Mouse (Mus musculus) CH12.LX (cell line): ENCODE data around the gene Gm32742. TPM values are rescaled to one million over a fixed set of nuclear protein-coding genes. Genes with fewer than 3 reads are reported as not detected.

Experiments used
- DNase-seq: peaks from one replicate; pipeline ENCODE4 v3.0.0-alpha.2; 2013; ENCODE audit errors: extremely low read depth
- H3K27ac ChIP-seq: 2 replicates; pipeline ENCODE4 v1.5.1; 2012; ENCODE audit warnings: low read depth, mild to moderate bottlenecking, control low read depth, moderate library complexity; ENCODE audit not compliant: insufficient read depth
- H3K27me3 ChIP-seq: replicated peaks from 2 replicates; pipeline ENCODE3; 2012; ENCODE audit warnings: inconsistent platforms
- H3K36me3 ChIP-seq, 2 experiments: replicated peaks in 1 of 2; 2 replicates each; pipeline versions ENCODE3 to v1.6.1; 2012; ENCODE audit warnings: inconsistent platforms in 1 of 2, low read length in 1 of 2, mild to moderate bottlenecking in 1 of 2, mixed read lengths in 1 of 2, moderate library complexity in 1 of 2; ENCODE audit not compliant: control insufficient read depth in 1 of 2, insufficient read depth in 1 of 2
- H3K4me1 ChIP-seq, 2 experiments: 2 replicates each; pipeline ENCODE4 v1.6.1; 2012; ENCODE audit warnings: inconsistent platforms in 1 of 2, moderate library complexity in 1 of 2; ENCODE audit not compliant: insufficient read depth in 2 of 2, control insufficient read depth in 1 of 2
- H3K4me2 ChIP-seq: 2 replicates; pipeline ENCODE4 v1.6.1; 2012; ENCODE audit warnings: low read depth, mild to moderate bottlenecking, control low read depth; ENCODE audit not compliant: poor library complexity, insufficient read depth, severe bottlenecking
- H3K4me3 ChIP-seq, 3 experiments: fragments of 150-350 bp in 1 of 3; sonication (generic) in 1 of 3; replicated peaks in 1 of 3; 2 replicates each; pipeline versions ENCODE3 to v1.5.1; 2011 to 2012; ENCODE audit warnings: low read depth in 2 of 3, low read length in 2 of 3, mild to moderate bottlenecking in 2 of 3, moderate library complexity in 2 of 3, control low read depth in 1 of 3, improper control_type of control experiment in 1 of 3, inconsistent platforms in 1 of 3, mixed read lengths in 1 of 3; ENCODE audit not compliant: poor library complexity in 1 of 3
- H3K79me2 ChIP-seq: replicated peaks from 2 replicates; pipeline ENCODE4 v1.6.1; 2012; ENCODE audit warnings: mild to moderate bottlenecking, moderate library complexity; ENCODE audit not compliant: control insufficient read depth, poor library complexity, insufficient read depth, severe bottlenecking; ENCODE audit errors: extremely low read depth
- H3K9ac ChIP-seq: 2 replicates; pipeline ENCODE4 v1.6.1; 2012; ENCODE audit warnings: low read depth, mild to moderate bottlenecking, control low read depth, moderate library complexity; ENCODE audit not compliant: insufficient read depth
- H3K9me3 ChIP-seq: replicated peaks from 2 replicates; pipeline ENCODE3; 2012; ENCODE audit warnings: low read length, inconsistent platforms, mixed read lengths
- CHD2 ChIP-seq: IDR thresholded peaks from 2 replicates; pipeline ENCODE4 v1.6.1; 2011; ENCODE audit warnings: low read length, improper control_type of control experiment
- CTCF ChIP-seq, 2 experiments: IDR thresholded peaks in 1 of 2; conservative IDR thresholded peaks in 1 of 2; 2 replicates each; pipeline ENCODE4 v1.5.1; 2011 to 2012; ENCODE audit warnings: low read depth in 2 of 2, low read length in 2 of 2, improper control_type of control experiment in 1 of 2, inconsistent platforms in 1 of 2, mild to moderate bottlenecking in 1 of 2, moderate library complexity in 1 of 2
- E2F4 ChIP-seq: IDR thresholded peaks from 2 replicates; pipeline ENCODE4 v1.6.1; 2011; ENCODE audit warnings: low read depth, low read length, improper control_type of control experiment; ENCODE audit not compliant: insufficient replicate concordance
- ELF1 ChIP-seq: IDR thresholded peaks from 2 replicates; pipeline ENCODE4 v1.6.1; 2014; ENCODE audit warnings: low read depth, mild to moderate bottlenecking, inconsistent platforms, low read length, improper control_type of control experiment
- EP300 ChIP-seq: IDR thresholded peaks from 2 replicates; pipeline ENCODE4 v1.6.1; 2011; ENCODE audit warnings: low read length, improper control_type of control experiment
- ETS1 ChIP-seq: conservative IDR thresholded peaks from 2 replicates; pipeline ENCODE4 v1.6.1; 2012; ENCODE audit warnings: low read depth, mild to moderate bottlenecking, inconsistent platforms, low read length, improper control_type of control experiment, moderate library complexity
- GABPA ChIP-seq: IDR thresholded peaks from 2 replicates; pipeline ENCODE4 v1.6.1; 2012; ENCODE audit warnings: low read depth, low read length, improper control_type of control experiment, inconsistent platforms; ENCODE audit not compliant: insufficient replicate concordance
- HCFC1 ChIP-seq: IDR thresholded peaks from 2 replicates; pipeline ENCODE4 v1.6.1; 2012; ENCODE audit warnings: low read depth, mild to moderate bottlenecking, inconsistent platforms, low read length, improper control_type of control experiment
- IRF4 ChIP-seq: IDR thresholded peaks from 2 replicates; pipeline ENCODE4 v1.6.1; 2014; ENCODE audit warnings: low read depth, mild to moderate bottlenecking, inconsistent platforms, low read length, improper control_type of control experiment
- JUND ChIP-seq: conservative IDR thresholded peaks from 2 replicates; pipeline ENCODE4 v1.6.1; 2011; ENCODE audit warnings: low read depth, low read length, improper control_type of control experiment
- KAT2A ChIP-seq: IDR thresholded peaks from 2 replicates; pipeline ENCODE4 v1.6.1; 2012; ENCODE audit warnings: low read length, improper control_type of control experiment, inconsistent platforms; ENCODE audit not compliant: insufficient replicate concordance
- MAFK ChIP-seq: IDR thresholded peaks from 2 replicates; pipeline ENCODE4 v1.6.1; 2011; ENCODE audit warnings: low read length, improper control_type of control experiment; ENCODE audit not compliant: insufficient replicate concordance
- MAX ChIP-seq: IDR thresholded peaks from 2 replicates; pipeline ENCODE4 v1.6.1; 2011; ENCODE audit warnings: low read length, improper control_type of control experiment
- MEF2A ChIP-seq: IDR thresholded peaks from 2 replicates; pipeline ENCODE4 v1.6.1; 2014; ENCODE audit warnings: low read depth, mild to moderate bottlenecking, inconsistent platforms, low read length, improper control_type of control experiment, borderline replicate concordance
- MXI1 ChIP-seq: IDR thresholded peaks from 2 replicates; pipeline ENCODE4 v1.6.1; 2011; ENCODE audit warnings: mild to moderate bottlenecking, low read depth, low read length, improper control_type of control experiment
- MYC ChIP-seq: IDR thresholded peaks from 2 replicates; pipeline ENCODE4 v1.6.1; 2011; ENCODE audit warnings: low read depth, mild to moderate bottlenecking, improper control_type of control experiment, low read length
- NELFE ChIP-seq: IDR thresholded peaks from 2 replicates; pipeline ENCODE4 v1.6.1; 2011; ENCODE audit warnings: low read depth, low read length, improper control_type of control experiment
- POLR2A ChIP-seq: IDR thresholded peaks from 2 replicates; pipeline ENCODE4 v1.6.1; 2011; ENCODE audit warnings: low read depth, mild to moderate bottlenecking, improper control_type of control experiment, low read length
- POLR2AphosphoS2 ChIP-seq: IDR thresholded peaks from 2 replicates; pipeline ENCODE4 v1.6.1; 2011; ENCODE audit warnings: low read depth, low read length, improper control_type of control experiment
- RAD21 ChIP-seq: IDR thresholded peaks from 2 replicates; pipeline ENCODE4 v1.6.1; 2011; ENCODE audit warnings: low read depth, mild to moderate bottlenecking, low read length, improper control_type of control experiment, moderate library complexity
- SIN3A ChIP-seq: IDR thresholded peaks from 2 replicates; pipeline ENCODE4 v1.6.1; 2012; ENCODE audit warnings: low read length, improper control_type of control experiment, inconsistent platforms
- SMC3 ChIP-seq: IDR thresholded peaks from 2 replicates; pipeline ENCODE4 v1.6.1; 2011; ENCODE audit warnings: low read depth, low read length, improper control_type of control experiment
- TBP ChIP-seq: conservative IDR thresholded peaks from 2 replicates; pipeline ENCODE4 v1.6.1; 2011; ENCODE audit warnings: low read depth, low read length, improper control_type of control experiment
- TCF12 ChIP-seq: IDR thresholded peaks from 2 replicates; pipeline ENCODE4 v1.6.1; 2014; ENCODE audit warnings: low read depth, mild to moderate bottlenecking, inconsistent platforms, low read length, improper control_type of control experiment
- ZC3H11A ChIP-seq: IDR thresholded peaks from 2 replicates; pipeline ENCODE4 v1.6.1; 2012; ENCODE audit warnings: low read depth, mild to moderate bottlenecking, inconsistent platforms, low read length, improper control_type of control experiment
- ZKSCAN1 ChIP-seq: IDR thresholded peaks from 2 replicates; pipeline ENCODE4 v1.6.1; 2012; ENCODE audit warnings: low read depth, inconsistent platforms, low read length, improper control_type of control experiment, borderline replicate concordance
- dilution Hi-C: fragments of 300-500 bp; cut with MboI; formaldehyde crosslinking; loops from 2 replicates; pipeline ENCODE4 v1.14.3; 2020; ENCODE audit warnings: low sequenced_read_pairs; ENCODE audit not compliant: extremely low pct_unique_long_range_greater_than_20kb, extremely low pct_ligation_motif_present
- in situ Hi-C: fragments of 300-500 bp; cut with MboI; formaldehyde crosslinking; loops from 3 replicates; pipeline ENCODE4 v1.14.3; 2019; ENCODE audit warnings: low sequenced_read_pairs, low pct_ligation_motif_present, low pct_unique_long_range_greater_than_20kb, mixed read lengths
- polyA plus RNA-seq: library from polyadenylated mRNA; unstranded; fragments of >175 nt; gene quantifications from 2 replicates; pipeline ENCODE4 v1.2.1, GENCODE M21; 2012; ENCODE audit warnings: low read depth; ENCODE audit not compliant: insufficient read length
- total RNA-seq, 2 experiments: library from RNA; depleted of rRNA; stranded (reverse); fragments of 300-350 nt in 1 of 2; fragments of >200 nt in 1 of 2; gene quantifications; 2 replicates each; pipeline ENCODE4 v1.2.3; 2012 to 2014

Gm32742 gene
- total and polyA plus RNA-seq, 3 experiments = 0.23 to 0.77 (median 0.42) TPM

DNA sequence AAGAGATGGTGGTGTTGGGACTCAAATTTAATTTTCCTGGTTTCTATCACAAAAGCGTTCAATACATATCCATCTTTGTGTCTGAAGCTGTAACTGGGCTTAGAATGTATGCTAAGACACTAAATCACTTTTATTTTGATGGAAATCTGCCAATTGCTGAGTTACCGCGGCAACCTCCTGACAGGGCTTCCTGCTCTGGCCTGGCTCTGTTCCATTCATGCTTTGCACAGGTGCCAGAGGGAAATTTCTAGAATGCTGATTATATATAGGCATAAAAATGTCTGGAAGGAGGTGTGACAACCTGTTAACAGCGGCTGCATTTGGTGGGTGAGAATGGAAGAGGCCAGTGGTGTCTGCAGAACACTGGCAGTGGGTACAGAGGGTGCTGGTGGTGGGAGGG, 18.8 kb downstream of the Gm32742 start:
- no peak overlapping the region for H3K4me3 ChIP-seq
- H3K9me3 ChIP-seq = peaks cover 6% of the 10 kb centered on the region
- H3K27me3 ChIP-seq = no peaks in the 10 kb centered on the region
- H3K27ac ChIP-seq = no peak overlapping the region
- no peak for DNase-seq
- no peaks in the 10 kb centered on the region for H3K4me1 ChIP-seq
- no peak overlapping the region for H3K4me2 ChIP-seq
- H3K79me2 ChIP-seq = no peaks in the 10 kb centered on the region
- TF ChIP-seq MYC (no peak), CHD2 (no peak), ELF1 (no peak), E2F4 (no peak), POLR2A (no peak), JUND (no peak), HCFC1 (no peak), SIN3A (no peak), TBP (no peak), TCF12 (no peak), GABPA (no peak), MXI1 (no peak), ETS1 (no peak), CTCF (conservative IDR thresholded peaks at IDR 0.05 in 1 of 2, IDR thresholded peaks at IDR 0.05 in 1 of 2; ENCODE audit: low read depth in 2 of 2, low read length in 2 of 2) (no peak), ZC3H11A (no peak), SMC3 (no peak), KAT2A (no peak), MEF2A (no peak), ZKSCAN1 (no peak), IRF4 (no peak)
- peaks cover 0 to 3% of the 10 kb centered on the region in 2 experiments for H3K36me3 ChIP-seq
- in situ Hi-C loops = loop anchor here (25.0 kb wide), 1 partner anchor 309 kb away; the partner anchor contains the start of gene Ppp2r1b
- dilution Hi-C loops = no loop called here
- no peak overlapping the region for H3K9ac ChIP-seq

DNA sequence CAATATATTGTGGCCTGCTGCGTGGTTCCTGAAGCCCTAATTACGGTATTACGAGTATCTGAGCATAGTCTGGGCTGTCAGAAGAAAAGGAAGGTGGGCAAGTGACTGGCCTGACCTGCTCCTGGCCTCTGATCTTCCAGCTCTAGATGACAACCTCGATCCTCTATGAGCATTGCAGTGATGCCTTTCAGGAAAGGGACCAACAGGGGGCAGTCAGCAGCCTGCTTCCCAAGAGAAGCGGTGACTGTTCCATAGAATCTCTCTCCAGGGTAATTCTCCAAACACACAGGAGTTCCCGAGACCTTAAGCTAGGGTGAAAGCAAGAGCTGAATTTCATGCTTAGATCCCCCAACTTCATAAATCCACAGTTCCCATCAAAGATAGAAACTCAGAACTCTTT, 21.1 kb downstream of the Gm32742 start:
- no peak overlapping the region for H3K27ac ChIP-seq
- H3K4me2 ChIP-seq = no peak overlapping the region
- no peaks in the 10 kb centered on the region for H3K27me3 ChIP-seq
- TF ChIP-seq ZKSCAN1 (no peak), GABPA (no peak), CTCF (conservative IDR thresholded peaks at IDR 0.05 in 1 of 2, IDR thresholded peaks at IDR 0.05 in 1 of 2; ENCODE audit: low read depth in 2 of 2, low read length in 2 of 2) (peak in 1 of 2 experiments; percentile 36; a peak in 2 of 4 replicates), NELFE (no peak), MYC (no peak), SIN3A (no peak), POLR2AphosphoS2 (no peak), ZC3H11A (no peak), EP300 (no peak), SMC3 (peak; percentile 5; the same call in 1 of the 2 replicates), MAX (no peak), RAD21 (no peak; the same call in none of the 2 replicates), CHD2 (no peak), JUND (no peak), HCFC1 (no peak), MAFK (no peak), ETS1 (no peak)
- in situ Hi-C loops = loop anchor here (25.0 kb wide), 1 partner anchor 307 kb away; the partner anchor contains the start of gene Ppp2r1b
- H3K4me3 ChIP-seq = no peak overlapping the region
- no peak for DNase-seq
- peaks cover 6% of the 10 kb centered on the region for H3K9me3 ChIP-seq
- H3K79me2 ChIP-seq = no peaks in the 10 kb centered on the region
- no peaks in the 10 kb centered on the region for H3K4me1 ChIP-seq
- dilution Hi-C loops = no loop called here
- no peak overlapping the region for H3K9ac ChIP-seq
- H3K36me3 ChIP-seq = no peaks in the 10 kb centered on the region
